Mouse (Mus musculus): ENCODE data around the gene Tff2.

DNA sequence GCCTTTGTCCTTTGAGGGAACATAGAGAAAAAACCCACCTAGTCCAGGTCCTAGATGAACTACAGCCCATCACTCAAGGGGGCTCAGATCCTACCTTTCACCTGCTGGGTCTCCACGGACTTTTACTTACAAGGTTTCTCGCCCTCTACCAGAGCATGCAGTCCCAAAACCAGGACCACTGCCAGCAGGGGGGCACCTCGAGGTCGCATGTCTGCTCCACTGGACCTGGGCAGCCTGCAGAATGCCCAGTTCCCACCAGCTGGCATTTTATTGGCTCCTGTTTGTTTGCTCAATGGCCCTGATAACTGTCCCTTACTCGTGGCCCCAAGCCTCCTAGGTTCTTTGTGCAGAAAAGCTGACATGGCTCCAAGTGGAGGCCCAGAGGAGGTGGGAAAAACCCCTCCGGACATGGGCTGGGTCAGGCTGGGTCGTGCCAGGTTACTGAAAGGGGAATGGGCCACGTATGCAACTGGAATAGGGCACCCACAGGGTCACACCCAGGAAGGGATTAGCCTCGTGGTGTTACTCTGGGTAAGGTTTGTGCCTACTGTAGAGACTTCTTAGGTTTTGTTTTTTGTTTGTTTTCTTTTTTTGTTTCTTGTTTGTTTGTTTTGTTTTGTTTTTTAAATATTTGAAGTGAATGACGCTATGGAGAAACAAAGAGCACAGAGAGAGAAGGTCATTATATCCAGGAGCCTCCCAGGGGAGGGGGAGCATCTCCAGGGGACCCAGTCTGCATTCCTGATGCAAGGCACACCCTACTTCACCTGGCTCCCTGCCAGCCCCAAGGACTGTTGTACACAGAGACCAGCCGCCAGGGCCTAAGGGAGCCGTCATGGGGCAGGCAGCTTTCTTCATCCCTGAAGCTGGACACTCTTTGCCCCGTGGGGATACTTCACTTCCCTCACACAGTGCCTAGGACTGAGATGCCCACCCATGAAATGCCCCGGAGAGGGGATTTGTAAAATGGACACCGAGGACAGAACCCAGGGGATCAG, at the start of gene Tff2:
- TF ChIP-seq EP300 (IDR thresholded peaks at IDR 0.05; ENCODE audit: insufficient read depth, low read depth, low read length) (no peak), POLR2A (IDR thresholded peaks at IDR 0.05; ENCODE audit: insufficient read depth, low read length) (no peak)
